Mouse (Mus musculus) kidney, adult 8-10 months (tissue): ENCODE measurements around the gene Dlgap1.

Experiments used
- DNase-seq, 2 experiments: peaks; one replicate each; pipeline ENCODE4 v3.0.0; 2022

The Dlgap1 gene

DNA sequence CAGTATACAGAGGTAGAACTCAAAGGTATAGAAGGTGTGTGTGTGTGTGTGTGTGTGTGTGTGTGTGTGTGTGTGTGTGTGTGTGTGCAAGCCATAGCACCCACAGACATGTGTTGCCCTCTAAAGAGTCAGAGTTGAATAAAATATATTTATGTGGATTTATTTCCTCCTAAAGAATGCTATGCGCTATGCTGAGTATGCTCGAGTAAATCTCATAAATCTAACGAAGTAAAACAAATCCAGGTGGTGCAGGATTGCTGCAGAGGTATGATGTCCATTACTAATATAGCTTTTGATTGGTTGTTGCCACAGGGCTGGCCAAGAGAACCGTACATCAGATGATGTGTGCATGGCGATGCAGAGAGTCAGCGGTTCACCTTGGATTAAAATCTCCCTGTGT lies 222.4 kb downstream of the Dlgap1 start:
- no peak for DNase-seq

DNA sequence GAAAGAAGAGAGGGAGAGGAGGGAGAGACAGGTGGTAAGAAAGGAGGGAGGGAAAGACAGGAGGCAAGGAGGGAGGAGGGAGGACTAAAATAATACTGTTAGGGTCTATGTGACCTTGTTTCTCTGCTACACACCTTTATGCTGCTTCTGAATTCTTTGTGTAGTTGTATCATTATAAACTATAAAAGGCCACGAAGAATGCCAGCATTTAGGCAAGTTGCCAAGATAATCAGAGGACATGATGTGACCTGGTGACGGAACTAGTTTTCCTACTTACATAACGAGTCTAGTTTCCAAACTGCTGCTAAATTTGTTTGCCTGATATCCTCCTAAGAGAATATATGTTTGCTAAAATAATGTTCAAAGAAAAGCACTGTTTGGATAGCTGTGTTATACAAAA lies 254.0 kb downstream of the Dlgap1 start:
- DNase-seq, result no peak

DNA sequence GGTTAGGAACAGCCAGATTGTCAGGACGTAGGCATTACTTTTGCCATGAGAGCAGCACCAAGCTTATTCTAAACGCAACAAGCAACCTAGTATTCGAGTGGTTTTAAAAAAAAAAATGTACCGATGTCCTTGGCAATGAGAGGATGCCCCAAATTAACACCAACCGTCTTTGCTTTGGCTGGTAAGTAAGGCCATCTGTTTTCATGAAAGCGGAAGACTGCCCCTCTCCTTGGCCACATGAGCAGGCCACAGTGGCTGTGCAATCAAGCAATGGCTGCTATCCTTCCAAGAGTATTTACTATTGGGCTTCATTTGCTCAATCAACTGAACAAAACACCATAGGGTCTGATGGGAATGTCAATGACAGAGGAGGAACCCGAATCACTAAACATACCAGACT lies 278.5 kb downstream of the Dlgap1 start:
- no peak for DNase-seq

DNA sequence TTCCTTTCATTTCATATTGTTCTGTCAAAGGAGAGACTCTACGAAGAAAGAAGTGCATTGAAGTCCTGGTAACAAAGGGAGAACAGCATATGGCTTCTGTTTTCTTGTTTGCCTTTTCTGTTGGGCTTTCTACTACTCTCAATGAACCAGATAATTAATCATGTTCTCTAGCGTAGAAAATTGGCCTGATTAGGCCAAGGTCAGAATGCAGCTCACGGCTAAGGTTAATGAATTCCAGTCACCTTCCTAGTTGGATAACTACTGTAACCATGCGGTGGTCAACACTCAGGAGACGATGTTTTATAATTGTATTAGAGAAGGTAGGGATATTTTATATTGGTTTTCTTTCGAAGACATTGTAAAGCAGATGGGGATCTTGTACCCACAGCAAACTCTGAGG lies 279.4 kb downstream of the Dlgap1 start:
- DNase-seq, result no peak

DNA sequence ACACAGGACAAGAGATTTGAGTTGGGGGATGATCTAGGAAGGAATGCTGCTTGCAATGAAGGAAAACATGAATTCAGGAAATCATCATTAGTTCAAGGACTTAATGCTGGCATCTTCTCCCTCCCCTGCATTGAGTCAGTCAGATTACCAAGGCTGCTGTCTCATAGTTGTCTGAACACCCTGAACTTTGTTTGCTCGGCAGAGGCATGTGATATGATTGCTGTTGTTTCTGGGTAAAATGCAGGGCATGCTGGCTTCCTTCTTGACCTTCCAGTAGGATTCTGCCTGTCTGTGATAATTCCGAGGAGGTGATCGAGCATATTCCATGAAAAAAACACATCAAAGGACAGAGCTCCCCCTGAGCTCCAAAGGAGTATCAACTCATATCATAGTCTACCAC lies 283.6 kb downstream of the Dlgap1 start:
- DNase-seq, result no peak

DNA sequence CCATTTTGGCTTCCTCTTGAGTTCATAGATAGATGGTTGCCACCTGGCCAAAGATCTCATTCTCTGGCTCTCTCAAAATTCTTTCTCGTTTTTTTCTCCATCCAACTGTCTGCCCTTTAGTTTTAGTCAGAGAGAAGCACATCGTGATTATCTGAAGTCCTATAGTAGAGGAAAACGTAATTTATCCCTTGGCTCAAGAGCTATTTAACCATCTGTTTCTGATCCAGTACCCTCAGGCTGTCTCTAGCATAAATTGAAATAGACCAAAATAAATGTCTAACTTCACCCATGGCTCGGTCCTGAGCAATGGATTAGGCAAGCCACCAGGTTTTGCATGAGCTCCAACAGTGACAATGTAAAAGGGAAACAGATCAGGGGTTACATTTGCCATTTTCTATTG lies 287.5 kb downstream of the Dlgap1 start:
- no peak for DNase-seq

DNA sequence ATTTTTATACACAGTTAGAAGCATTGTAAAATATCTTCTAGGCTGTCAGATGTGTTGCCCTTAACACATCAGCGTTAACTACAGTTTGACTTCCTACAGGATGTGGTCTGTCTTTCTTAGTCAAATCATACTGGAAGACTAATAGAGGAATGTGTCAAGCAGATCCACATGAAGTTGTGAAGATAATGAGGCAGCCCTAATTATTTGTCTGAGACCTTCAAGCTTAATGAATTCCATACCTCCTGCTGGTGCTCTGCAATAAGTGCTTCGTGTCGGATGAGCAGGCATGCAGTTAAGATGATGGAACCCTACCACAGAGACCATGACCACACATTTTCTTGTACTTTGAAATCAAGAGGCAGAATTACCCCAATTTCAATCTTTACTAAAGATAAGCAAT lies 294.3 kb downstream of the Dlgap1 start:
- no peak for DNase-seq

DNA sequence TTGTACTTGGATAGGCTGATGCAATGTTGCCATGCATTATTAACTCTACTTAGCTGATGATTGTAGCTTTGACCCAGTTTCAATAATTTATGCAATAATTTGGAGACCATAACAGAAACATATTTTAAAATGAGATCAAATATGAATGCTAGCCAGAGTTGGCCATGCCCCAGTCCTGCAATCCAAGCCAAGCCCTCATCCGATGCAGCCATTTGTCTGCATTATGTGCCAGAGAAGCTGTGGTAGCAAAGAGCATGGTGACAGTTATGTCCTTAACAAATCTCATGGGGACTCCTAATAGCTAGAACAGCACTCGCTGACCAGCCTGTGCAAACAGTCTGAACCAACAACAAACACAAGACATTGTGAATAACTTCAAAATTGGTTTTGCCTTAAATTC lies 303.3 kb downstream of the Dlgap1 start:
- DNase-seq, result no peak

DNA sequence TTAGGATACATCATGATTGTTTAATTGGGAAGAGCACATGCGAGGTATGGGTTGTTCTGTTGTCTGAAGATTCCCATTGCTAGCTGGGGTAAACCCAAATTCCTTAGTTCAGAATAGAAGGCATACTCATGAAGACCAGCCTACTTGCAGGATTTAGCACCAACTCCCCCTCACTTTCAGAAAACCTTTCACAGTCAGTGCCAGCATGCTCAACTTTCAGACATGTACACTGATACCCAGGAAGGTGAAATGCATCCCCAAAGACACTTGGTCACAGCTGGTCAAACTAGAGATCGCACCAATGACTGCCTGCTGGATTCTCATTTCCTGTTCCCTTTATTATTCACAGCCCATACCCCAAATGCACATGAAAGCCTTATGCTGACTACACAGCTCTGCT lies 318.8 kb downstream of the Dlgap1 start:
- no peak for DNase-seq

DNA sequence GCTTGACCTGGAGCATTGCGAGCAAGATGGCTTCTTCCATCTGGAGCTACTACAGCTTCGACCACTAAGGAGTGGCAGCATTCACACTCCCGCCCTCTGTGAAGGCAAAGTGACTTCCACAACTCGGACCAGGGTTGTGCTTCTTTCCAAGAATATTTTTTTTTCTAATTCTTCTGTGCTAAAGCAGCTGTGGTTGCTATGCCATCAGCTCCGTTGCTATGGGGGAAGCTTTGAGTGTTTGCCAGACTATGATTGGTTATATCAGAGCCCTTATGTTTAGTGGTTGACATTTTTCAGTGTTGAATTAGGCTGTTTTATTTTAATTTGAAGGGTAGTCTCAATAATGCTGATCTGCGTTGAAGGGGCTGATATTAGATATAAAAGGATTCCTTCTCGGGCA lies 325.2 kb downstream of the Dlgap1 start:
- DNase-seq, result no peak

DNA sequence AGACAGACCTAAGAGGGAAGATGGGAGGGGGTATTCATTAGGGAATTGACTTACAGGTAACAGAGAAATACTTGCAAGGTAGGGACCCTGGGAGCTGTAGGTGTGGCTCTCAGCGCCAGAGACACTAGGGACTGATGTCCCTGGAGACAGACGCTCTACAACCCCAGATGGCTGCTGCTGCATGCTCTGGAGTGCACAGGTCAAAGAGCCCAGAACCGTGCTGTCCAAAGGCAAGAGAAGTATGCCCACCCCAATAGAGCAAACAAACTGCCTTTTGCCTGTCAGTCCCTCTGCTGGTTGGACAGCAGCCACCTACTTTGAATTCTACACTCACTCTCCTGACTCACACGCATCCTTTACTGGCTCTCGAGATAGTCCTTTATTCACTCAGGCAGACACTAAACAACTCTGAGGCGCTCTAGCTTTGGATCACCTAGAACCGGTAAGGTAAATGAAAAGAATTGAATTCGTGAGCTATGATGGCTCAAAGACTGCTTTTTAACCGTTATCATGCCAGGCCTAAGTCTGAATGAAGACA lies 333.1 kb downstream of the Dlgap1 start:
- DNase-seq, result no peak

DNA sequence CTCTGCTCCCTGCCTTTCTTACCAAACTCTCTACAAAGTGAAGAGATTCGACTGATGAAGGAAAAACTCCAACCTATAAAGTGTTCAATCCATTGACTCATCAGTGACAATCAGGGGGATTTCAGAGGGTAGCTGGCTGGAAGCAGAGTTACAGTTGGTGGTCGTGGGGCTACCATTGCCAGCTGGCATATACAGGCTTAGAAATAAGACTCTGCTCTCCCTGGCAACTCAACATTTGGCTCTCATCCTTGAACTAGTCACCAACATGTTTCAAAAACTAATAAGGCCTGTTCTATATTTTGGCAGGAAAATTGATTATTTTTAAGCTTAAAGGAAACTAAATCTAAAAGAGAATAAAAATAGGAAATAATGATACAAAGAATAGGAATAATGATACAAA lies 333.8 kb downstream of the Dlgap1 start:
- DNase-seq, result no peak

DNA sequence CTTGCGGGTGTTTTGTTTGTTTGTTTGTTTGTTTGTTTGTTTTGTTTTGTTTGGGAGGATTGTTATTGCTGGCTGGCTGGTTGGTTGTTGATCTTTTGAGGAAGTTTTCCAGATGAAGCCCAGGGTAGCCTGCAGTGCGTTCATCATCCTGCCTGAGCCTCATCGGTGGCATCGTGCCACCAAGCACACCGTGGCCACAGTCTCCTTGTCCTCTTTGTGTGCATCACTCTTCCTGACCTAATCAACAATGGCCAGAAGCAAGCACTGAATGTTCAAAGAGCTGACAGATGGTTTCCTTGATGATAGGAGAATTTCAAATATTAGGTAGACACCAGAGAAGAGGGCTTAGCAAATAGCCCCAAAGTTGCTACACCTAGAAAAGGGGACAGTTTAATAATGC lies 336.1 kb downstream of the Dlgap1 start:
- DNase-seq, result no peak

DNA sequence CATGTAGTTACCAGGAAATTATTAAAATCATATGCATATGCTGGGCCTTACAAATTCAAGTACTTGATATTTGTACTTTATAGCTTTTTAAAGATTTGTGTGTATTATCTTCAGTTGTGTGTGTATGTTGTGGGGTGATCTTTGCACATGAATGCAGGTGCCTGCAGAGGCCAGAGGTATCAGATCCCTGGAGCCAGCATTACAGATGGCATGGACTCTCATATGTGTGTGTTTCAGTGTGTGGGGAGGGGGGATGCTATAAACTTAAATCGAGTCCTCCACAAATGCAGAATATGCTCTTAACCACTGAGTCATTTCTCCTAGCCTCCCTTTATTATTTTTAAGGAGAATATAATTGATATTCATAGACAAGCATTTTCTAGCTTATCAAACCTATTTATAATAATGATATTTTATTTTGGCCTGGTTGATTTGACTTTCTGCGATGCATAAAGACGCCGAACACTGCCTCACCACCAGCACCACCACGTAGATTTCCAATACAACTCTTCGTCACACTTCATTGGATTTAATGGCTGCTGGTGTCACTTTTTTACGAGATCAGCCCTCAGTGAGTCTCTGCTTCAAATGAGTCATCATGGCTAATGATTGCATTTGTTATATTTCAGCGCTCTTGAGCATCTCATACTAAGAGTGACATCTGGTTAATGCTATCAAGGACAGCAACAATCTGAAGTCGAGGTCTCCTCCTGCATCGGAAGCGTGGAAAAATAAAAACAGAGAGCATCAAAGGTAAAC lies 338.7 kb downstream of the Dlgap1 start:
- no peak for DNase-seq

DNA sequence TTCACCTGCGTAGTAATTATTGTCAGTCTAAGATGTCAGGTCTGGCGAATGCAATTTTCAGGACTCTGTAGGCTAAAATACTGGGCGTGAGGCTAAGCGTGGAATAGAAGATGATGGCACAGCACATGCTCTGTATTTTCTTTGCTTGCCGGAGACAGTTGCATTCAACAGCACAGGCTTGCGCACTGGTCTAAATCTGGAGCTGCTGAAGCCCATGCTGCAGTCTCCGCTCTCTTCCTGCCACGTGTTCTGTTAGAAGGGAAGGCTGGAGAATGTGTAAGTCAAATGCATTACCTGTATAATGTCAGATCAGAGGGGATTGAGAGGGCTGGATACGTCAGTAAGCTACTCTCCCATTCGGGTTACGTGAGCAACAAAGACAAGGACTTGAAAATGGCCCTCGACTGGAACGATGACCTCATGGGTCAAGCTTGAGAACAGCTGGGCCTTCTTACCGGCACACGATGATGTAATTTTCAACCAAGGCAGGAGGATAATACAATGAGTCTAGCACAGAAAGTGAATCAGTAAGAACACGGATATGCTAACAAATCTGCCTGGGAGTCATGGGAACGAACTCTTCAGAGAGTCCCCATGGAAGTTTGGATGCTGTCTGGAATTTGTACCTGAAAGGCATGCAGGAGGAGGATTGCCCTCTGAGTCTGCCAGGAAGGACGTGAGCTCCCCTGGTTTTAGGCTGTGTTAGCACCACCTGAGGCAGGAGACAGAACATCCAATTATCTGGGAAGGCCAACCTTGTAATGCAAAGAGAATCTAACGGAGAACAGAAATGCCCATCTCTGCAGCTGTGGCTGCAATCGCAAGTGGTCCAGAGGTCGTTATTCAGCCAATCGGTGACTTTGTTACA lies 339.7 kb downstream of the Dlgap1 start:
- DNase-seq, result no peak

DNA sequence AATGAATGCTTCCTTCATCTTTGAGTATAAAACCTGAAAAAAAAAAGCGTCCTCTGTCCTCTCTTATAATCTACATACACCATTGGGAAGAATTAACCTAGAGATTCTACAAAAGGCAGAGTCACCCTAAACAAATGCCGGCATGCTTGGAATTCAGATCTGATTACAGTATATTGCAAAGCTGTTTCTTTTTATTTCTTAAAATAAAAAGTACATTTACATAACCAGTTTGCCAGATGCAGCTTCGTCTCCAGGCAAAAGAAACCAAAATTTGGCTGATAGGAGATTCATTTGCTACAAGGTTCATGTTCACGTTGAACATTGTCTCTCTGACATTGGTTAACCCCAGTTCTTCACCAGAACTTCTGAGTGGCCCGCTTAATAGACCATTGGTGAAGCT lies 347.5 kb downstream of the Dlgap1 start:
- DNase-seq, result no peak

DNA sequence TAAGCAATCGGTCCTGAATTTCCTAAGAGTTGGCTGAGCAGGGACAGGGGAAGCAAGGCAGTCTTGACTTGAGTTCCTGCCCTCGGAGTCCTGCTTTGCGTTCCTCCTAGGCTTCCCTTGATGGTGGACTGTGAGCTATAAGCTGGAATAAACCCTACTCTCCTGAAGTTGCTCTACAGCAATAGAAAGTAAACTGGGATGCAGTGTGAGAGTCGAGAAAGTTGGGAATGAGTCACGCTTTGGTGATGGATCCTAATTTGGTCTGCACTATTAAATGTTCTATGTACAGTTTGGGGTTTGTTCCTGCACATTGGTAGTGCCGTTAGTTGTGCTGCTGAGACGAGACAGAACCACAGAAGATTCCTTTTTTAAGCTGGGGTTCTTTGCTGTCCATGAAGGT lies 348.9 kb downstream of the Dlgap1 start:
- DNase-seq, result no peak

DNA sequence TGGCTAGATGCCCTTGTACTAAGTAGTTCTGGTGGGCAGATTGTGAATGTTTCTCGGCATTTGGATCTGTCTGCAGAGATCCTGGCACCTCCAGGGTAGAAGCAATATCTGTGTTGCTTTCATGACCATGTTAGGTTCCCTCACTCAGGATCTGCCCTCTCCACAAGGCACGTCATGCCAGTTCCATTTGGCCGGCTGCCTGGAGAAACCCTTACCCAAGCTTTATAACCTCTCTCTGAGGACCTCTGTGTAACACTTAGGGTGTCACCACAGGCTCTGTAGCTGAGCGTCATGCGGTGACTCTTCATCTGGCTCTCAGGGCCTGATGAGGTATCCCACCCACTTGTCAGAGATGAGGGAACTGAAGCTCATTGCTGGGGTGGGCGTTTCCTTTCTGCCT lies 353.1 kb downstream of the Dlgap1 start:
- no peak for DNase-seq

DNA sequence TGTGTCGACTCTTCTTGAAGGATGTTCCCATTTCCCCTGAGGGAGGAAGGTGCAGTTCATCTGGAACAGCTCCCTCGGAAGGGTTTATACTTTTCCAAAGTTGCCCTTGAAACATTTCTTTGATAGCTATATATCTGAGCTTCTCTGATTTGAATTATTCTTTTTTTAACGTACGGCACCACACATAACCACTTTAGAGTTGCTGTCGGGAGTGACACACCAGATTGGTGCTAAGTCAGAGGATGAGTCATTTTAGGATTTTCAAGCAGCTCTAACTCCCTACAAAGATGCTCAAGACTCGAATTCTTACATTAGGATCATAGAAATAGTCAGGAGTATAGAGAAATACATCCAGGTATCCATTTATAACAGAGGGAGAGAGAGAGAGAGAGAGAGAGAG lies 364.6 kb downstream of the Dlgap1 start:
- DNase-seq, result no peak

DNA sequence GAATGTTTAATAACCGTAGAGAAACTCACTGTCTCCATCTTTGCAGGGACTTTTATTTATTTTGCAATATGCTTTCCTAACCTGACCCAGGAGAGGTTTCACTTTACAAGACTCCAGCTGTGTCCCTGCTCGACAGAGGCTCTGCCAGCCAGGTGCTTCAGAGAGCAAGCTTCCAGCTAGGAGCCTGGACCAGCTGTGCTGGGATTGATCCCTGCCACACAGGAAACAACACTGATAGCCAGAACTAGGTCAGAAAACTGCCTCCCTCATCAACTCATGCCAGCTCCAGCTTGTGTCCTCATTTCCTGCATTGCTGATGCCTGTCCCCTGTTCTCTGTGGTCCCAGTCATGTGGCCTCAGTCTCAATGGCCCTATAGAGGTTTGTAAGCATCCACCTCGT lies 365.3 kb downstream of the Dlgap1 start:
- no peak for DNase-seq

DNA sequence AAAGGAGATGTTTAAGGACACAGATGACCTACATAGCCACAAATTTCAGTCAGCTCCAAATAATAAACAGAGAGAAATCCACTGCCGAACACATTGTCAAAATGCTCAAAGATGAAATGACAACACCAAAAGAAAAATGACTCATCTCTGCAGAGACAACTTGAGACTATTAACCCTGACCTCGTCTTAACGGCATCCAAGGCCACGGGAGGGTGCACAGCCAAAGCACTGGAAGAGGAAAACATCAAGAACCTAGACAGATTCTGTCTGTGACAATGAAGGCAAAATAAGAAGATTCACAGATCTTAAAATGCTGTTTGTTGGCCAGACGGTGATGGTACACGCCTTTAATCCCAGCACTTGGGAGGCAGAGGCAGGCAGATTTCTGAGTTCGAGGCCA lies 370.9 kb downstream of the Dlgap1 start:
- DNase-seq, result no peak

DNA sequence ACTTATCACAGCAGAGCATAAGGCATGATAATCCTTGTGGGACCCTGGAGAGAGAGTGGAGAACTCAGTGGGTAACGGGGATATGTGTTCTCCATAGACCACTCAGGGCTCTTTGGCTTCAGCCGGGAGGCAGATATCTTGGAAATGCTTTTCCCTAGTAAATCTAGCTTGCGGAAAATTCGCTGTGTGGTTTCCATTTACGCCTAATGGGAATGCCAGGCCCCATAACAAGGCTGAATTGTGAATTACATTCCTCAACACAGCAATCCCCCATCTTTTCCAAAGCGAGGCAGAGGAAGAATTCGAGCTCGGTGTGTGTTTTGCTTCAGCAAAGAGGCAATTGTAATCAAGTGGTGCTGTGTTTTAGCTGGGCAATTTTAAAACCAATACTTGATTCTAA lies 372.4 kb downstream of the Dlgap1 start:
- DNase-seq, result no peak

DNA sequence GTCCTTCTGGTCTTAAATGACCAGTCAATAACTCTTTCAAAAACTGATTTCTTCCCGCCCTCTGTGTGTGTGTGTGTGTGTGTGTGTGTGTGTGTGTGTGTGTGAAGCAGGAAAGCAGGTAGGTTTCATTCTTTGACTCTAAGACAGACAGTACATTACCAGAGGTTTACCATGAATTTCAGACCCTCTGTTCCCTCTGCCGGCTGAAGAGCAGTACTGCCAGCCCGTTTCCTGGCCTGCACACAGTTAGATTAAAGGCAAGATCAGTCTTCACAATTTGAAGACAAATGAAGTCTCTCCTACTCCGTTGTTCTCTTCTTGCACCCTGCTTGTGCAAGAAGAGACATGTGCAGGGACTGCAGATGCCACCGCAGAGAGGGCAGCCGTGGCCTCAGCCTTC lies 373.0 kb downstream of the Dlgap1 start:
- DNase-seq, result no peak

DNA sequence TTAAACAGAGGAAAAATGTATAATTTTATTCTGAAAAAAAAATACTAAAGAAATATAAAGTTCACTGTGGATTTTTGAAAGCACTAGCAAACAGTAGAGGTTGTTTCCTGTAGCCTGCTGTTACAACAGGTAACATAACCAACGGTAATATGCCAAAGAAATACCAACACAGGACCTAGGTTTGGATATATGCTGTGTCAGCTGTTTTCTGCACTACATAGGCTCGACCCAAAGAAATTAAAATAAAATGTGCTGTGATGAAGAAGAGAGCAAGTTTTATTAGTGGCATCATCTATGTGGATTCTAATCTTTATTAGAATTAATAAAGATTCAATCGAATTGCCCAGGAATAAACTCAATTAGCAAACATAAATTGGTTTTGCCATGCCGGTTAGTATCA lies 378.5 kb downstream of the Dlgap1 start:
- DNase-seq, result no peak
